Mouse (Mus musculus): Measurements from ENCODE around the gene Elane.

Elane gene

DNA sequence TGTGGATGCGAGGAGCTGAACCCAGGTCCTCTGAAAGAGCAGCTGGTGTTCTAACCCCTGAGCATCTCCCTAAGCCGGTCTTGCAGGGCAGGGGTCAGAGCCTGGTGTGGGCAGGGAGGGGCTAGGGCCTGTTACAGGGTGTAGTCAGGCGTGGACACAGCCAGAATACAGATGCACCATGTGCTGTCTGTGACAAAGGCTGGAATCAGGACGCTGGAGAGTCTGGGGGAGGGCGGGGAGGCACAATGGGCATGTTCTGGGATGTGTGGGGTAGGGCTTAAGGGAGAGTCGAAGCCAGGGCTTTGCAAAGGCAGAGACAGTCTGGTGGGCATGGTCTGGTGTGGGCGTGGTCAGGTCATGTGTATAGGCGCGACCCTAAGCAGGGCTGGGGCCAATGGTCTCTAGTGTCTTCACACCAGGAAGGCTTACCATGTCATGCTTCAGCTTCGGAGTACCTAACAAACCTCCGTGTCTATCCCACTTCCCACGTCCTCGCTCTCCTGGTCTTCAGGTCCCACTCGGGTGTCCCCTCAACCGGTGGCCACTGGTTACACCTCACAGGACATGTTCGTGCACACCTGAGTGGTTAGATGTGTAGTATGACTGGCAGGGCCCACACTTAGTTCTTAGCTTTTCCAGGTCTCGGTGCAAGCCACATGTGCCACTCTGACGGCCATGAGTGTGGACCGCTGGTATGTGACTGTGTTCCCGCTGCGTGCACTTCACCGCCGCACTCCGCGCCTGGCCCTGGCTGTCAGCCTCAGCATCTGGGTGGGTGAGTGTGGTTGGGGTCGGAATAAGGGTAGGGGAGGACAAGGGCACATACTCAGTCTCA is 34.2 kb downstream of the Elane start:
- DNase-seq (ENCODE audit: low read depth, low spot score), result no peak
- Histone ChIP-seq H3K36me3 (ENCODE audit: control insufficient read depth, insufficient read depth, low read length, poor library complexity, severe bottlenecking) (no peaks in the 10 kb centered on the region), H3K27me3 (ENCODE audit: control insufficient read depth, insufficient read depth, low read length, poor library complexity, severe bottlenecking) (no peaks in the 10 kb centered on the region)

DNA sequence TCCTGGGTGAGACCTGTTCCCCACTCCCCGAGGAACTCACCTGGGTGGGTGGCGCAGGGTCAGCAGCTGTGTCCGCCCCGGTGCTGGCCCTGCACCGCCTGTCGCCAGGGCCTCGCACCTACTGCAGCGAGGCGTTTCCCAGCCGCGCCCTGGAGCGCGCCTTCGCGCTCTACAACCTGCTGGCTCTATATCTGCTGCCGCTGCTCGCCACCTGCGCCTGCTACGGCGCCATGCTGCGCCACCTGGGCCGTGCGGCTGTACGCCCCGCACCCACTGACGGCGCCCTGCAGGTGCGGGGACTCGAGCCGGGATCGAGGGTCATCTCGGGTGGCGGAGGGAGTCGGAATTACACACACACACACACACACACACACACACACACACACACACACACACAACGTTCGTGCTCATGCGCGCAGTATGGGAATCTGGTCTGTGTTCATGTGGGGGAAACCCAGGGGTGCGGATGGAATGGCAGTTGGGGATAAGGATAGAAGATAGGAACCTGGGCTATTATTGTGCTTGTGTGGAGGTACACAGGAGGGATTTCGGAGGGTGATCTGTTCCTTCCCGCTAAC is 35.0 kb downstream of the Elane start, which contains the start of gene R3hdm4:
Gene R3hdm4 (minus strand): TSS at position 251 of the 578 bp plus-strand sequence.
- DNase-seq (ENCODE audit: low read depth, low spot score), result peak; percentile 31
- Histone ChIP-seq H3K27me3 (ENCODE audit: control insufficient read depth, insufficient read depth, low read length, poor library complexity, severe bottlenecking) (no peaks in the 10 kb centered on the region), H3K36me3 (ENCODE audit: control insufficient read depth, insufficient read depth, low read length, poor library complexity, severe bottlenecking) (no peaks in the 10 kb centered on the region)

DNA sequence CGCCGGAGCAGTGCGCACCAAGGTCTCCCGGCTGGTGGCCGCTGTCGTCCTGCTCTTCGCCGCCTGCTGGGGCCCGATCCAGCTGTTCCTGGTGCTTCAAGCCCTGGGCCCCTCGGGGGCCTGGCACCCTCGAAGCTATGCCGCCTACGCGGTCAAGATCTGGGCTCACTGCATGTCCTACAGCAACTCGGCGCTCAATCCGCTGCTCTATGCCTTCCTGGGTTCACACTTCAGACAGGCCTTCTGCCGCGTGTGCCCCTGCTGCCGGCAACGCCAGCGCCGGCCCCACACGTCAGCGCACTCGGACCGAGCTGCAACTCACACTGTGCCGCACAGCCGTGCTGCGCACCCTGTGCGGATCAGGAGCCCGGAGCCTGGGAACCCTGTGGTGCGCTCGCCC is 35.5 kb downstream of the Elane start:
- no peak for DNase-seq (ENCODE audit: low read depth, low spot score)
- Histone ChIP-seq H3K27me3 (ENCODE audit: control insufficient read depth, insufficient read depth, low read length, poor library complexity, severe bottlenecking) (no peaks in the 10 kb centered on the region), H3K36me3 (ENCODE audit: control insufficient read depth, insufficient read depth, low read length, poor library complexity, severe bottlenecking) (no peaks in the 10 kb centered on the region)

DNA sequence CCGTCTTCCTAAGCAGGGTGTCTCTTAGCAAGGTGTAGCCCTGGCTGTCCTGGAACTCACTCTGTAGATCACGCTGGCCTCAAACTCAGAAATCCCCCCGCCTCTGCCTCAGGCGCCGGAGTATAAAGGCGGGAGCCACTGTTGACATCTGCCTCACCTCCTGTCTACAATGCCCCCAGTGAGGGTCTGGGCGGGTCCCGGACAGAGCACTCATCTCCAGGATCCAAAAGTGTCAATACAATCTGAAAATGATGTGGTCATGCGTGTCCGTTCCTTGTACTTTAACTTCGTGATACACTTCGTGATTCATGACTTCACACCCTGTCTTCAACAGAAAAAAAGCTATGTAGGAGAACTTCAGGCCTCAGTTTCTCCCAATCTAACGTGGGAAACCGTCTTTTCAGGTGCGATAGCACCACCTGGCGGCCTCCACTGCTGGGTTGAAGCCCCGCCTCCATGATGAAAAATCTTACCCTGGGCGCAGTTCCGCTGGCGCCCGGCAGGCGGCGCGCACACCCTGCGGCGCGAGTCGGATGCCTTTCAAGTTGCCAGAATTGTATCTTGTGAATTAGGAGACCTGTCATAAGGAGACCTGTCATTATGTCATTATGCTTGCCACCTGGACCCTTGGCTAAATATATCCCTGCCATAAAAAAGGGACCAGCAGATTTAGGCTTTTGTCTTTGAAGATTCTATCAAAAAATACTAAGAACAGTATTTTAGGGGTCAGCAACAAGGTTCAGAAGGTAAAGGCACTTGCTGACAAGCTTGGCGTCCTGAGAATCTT is 39.1 kb downstream of the Elane start:
- peak; percentile 94 for DNase-seq (ENCODE audit: low read depth, low spot score)
- no peaks in the 10 kb centered on the region for H3K36me3 ChIP-seq (ENCODE audit: control insufficient read depth, insufficient read depth, low read length, poor library complexity, severe bottlenecking)
- no peaks in the 10 kb centered on the region for H3K27me3 ChIP-seq (ENCODE audit: control insufficient read depth, insufficient read depth, low read length, poor library complexity, severe bottlenecking)

DNA sequence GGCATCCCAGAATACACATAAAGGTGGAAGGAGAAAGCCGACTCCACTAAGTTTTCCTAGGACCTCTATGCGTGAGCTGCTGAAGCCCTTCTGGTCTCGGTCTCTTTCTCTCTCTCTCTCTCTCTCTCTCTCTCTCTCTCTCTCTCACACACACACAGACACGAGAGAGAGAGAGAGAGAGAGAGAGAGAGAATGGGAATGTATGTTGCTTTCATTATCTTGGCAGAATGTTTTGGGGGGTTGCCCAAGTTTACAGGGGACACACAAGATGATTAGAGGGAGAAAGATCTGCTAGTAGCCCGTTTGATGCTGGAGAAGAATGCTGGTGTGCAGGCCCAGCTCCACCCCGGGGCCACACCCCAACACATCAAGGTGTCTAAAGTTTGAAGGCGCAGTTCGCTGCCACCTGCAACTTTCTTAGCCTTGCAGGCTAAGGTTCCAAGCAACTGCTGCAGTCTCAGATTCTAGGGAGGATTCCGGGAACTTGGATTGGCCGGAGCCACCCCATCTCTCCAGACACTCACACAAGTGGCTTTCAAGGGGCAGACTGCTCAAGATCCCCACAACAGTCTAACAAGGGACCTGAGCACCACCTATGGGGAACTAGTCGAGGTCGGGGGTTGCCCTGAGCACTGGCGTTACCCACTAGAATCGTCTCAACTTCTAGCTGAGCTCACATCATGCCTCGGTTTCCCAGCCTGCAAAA is 39.9 kb downstream of the Elane start:
- Histone ChIP-seq H3K27me3 (ENCODE audit: control insufficient read depth, insufficient read depth, low read length, poor library complexity, severe bottlenecking) (no peaks in the 10 kb centered on the region), H3K36me3 (ENCODE audit: control insufficient read depth, insufficient read depth, low read length, poor library complexity, severe bottlenecking) (no peaks in the 10 kb centered on the region)
- peak; percentile 62 for DNase-seq (ENCODE audit: low read depth, low spot score)

DNA sequence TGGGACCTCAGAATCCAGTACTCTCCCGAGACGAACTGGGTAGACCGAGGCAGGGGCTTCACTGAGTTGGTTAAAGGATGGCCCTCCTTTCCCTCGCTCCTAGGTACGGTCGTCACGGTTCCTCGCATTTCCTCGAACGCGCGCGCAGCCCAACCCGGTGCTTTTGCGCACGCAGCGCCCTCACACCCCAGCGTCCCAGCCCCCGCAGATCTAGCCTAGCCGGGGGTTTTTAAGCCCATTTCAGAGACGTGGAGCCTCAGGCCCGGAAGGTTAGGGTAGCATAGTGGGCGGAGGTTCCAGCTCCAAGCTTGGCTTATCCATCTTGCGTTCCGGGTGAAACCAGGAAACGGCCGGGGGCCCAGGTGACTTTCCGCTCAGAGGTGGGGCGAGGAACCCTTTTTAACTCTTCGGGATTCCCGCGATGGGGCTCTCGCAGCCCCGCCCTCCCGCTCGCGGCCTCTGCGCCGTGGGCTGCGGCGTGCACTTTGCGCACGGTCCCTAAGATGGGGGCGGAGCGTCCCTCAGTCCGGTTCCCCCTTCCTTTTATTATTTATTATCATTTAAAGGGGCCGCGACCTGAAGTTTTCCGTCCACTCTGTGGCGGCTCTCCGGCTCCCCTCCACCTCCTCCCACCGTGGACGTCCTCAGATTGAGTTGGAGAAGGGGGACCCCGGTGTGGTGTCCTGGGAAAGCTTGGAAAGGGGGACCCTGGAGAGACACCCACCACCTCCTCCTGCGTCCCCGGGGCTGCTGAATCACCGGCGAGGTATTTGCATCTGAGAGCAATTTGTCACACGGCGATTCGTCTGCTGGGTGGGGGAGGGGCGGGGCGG is 40.7 kb downstream of the Elane start, which contains the start of gene Arid3a:
Gene Arid3a (plus strand): TSS at position 553 of the 833 bp plus-strand sequence.
- peak; percentile 93 for DNase-seq (ENCODE audit: low read depth, low spot score)
- H3K27me3 ChIP-seq (ENCODE audit: control insufficient read depth, insufficient read depth, low read length, poor library complexity, severe bottlenecking), result no peaks in the 10 kb centered on the region
- H3K36me3 ChIP-seq (ENCODE audit: control insufficient read depth, insufficient read depth, low read length, poor library complexity, severe bottlenecking), result peaks cover 2% of the 10 kb centered on the region; the same call in 1 of the 2 replicates

DNA sequence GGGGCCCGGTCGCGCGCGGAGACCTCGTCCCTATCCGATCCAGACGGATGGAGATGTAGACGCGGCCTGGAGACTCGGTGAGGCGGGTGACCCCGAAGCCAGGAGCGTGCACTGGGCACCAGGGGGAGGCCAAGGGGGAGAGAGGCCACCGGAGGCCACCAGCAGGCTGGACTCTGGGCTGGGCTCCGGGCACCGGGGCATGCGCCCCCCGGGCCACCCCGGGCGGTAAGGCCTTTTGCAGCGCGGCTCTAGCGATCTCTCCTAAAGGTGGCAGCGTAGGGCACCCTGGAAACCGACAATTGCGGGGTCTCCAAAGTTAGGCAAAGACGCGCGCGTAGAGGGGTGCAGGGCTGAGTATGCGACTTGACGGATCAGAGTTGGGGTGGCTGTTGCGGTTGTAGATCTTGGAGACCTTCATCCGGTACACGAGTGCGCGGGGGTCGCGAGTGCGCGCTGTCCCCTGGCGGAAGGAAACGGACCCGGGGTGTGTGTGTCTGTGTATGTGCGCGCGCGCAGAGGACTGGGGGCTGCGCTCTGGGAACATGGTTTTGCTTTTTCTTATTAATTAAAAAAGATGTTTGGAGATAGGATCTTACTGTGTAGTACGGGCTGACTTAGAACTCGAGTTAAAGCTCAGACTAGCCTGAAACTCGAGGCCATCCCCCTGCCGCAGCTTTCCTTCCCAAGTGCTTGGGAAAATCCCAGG is 41.4 kb downstream of the Elane start:
- H3K27me3 ChIP-seq (ENCODE audit: control insufficient read depth, insufficient read depth, low read length, poor library complexity, severe bottlenecking), result no peaks in the 10 kb centered on the region
- H3K36me3 ChIP-seq (ENCODE audit: control insufficient read depth, insufficient read depth, low read length, poor library complexity, severe bottlenecking), result peaks cover 2% of the 10 kb centered on the region; the same call in 1 of the 2 replicates
- peak; percentile 57 for DNase-seq (ENCODE audit: low read depth, low spot score)

DNA sequence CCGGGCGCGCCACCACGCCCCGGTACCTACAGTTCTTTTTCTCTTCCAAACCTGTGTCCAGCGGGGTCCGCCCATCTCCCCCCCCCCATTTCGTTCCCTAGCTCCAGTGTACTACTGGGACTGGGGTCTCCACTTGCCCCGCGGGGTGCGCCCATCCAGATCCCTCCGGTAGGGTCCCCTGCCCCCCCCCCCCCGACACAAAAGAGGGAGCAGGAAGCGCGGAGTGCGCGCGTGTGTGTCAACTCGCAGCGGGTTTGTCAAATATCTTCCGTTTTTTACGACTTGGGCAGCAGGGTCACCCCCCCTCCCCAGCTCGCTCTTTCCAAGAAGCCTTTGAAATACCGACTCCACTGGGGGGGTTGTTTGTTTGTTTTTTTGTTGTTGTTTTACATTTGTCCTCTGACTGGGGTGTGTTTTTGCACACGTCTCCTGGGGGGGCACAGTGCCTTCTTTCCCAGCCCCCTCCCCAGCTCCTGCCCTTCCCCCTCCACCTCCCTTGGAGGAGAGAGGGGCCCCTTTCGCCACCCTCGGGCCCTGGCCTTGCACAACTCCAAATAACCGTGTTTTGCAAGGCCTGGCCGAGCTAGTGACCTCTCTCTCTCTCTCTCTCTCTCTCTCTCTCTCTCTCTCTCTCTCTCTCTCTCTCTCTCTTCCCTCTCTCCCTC is 42.1 kb downstream of the Elane start:
- Histone ChIP-seq H3K36me3 (ENCODE audit: control insufficient read depth, insufficient read depth, low read length, poor library complexity, severe bottlenecking) (peaks cover 2% of the 10 kb centered on the region; the same call in 1 of the 2 replicates), H3K27me3 (ENCODE audit: control insufficient read depth, insufficient read depth, low read length, poor library complexity, severe bottlenecking) (no peaks in the 10 kb centered on the region)
- peak; percentile 63 for DNase-seq (ENCODE audit: low read depth, low spot score)

DNA sequence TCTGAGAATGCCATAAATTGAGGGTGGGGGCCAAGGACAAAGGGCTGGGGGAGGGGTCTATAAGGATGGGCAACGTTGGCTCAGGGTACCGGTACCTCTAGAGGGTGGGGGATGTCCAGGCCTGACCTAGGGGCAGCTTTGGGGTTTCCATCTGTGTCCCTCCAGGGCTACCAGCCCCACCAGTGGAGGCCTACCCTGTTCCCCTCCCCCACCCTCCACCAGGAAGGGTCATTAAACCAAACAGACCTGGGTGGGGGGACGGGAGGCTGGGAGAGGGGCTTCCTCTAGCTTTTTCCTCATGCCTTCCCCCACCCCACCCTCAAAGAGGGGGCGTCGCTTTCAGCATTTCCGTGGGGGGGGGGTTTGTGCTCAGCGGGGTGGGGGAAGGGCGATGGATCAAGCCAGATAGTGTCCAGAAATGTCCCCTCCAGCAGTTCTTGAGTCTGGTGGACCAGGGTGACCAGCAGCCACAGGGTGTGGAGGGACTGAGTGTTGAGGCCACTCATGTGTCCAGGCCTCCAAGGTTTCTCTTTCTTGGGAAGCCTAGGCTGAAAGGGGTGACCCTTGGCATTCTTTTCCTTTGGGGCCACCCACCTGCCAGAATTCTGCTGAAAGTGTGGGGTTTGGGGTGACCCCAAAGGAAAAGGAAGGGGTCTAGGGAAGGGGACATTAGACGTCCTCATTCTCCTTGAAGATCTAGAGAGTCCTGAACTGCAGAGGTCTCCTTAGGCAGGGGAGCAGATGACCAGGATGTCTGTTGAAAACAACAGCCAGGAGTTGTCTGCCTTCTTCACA is 43.1 kb downstream of the Elane start:
- DNase-seq (ENCODE audit: low read depth, low spot score), result no peak
- no peaks in the 10 kb centered on the region for H3K27me3 ChIP-seq (ENCODE audit: control insufficient read depth, insufficient read depth, low read length, poor library complexity, severe bottlenecking)
- peaks cover 2% of the 10 kb centered on the region; the same call in 1 of the 2 replicates for H3K36me3 ChIP-seq (ENCODE audit: control insufficient read depth, insufficient read depth, low read length, poor library complexity, severe bottlenecking)

DNA sequence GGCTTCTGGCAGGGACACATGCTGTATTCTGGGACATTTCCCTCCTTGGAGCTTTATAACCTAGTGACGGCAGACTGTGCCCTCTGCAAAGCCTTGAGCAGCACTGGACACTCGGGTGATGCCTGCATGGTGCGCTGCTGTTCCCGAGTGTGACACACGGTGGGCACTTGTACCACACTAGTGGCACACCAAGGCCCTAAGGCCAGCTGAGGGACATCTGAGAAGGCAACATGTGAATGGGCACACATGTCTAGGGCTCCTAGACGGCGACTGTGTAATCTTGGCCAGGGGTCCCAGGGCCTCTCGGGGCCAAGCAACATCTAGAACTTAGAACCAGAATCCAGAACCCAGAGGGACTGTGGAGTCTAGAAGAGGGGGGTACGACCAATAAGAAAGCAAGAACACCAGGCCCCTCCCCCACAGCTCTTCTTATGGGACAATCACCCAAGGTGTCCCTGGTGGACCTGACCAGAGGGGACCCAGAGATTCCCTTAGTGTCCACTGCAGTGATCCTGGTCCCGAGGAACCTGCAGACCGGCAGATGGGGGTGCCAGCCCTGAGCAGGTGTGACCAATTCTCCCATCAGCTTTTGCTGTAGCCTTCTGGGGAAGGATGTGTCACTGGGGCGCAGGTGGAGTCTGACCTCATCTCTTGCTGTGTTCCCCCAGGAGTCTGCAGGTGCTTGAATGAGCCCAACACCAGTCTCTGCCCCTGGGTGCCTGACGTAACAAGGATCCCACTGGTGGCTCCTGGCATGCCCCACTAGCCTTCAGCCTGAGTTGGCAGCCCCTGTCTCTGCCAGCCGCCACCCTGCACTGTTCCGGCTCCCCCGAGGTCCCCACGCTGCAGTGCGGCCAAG is 44.1 kb downstream of the Elane start:
- Histone ChIP-seq H3K27me3 (ENCODE audit: control insufficient read depth, insufficient read depth, low read length, poor library complexity, severe bottlenecking) (no peaks in the 10 kb centered on the region), H3K36me3 (ENCODE audit: control insufficient read depth, insufficient read depth, low read length, poor library complexity, severe bottlenecking) (peaks cover 2% of the 10 kb centered on the region; the same call in 1 of the 2 replicates)
- DNase-seq (ENCODE audit: low read depth, low spot score), result no peak

DNA sequence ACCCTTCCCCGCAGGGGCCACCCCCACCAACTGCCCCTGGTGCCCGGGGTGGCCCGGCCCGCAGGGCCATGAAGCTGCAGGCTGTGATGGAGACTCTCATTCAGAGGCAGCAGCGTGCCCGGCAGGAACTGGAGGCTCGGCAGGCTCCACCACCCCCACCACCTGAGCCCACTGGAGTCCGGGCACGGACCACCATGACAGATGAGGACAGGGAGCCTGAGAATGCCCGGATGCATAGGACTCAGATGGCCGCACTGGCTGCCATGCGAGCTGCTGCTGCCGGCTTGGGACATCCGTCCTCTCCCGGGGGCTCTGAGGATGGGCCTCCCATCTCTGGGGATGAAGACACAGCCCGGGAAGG is 44.8 kb downstream of the Elane start:
- peaks cover 2% of the 10 kb centered on the region; the same call in 1 of the 2 replicates for H3K36me3 ChIP-seq (ENCODE audit: control insufficient read depth, insufficient read depth, low read length, poor library complexity, severe bottlenecking)
- DNase-seq (ENCODE audit: low read depth, low spot score), result no peak
- H3K27me3 ChIP-seq (ENCODE audit: control insufficient read depth, insufficient read depth, low read length, poor library complexity, severe bottlenecking), result no peaks in the 10 kb centered on the region

All from splenic B cell, adult 2 months (primary cell).